Mouse (Mus musculus) brain, embryonic 18.5 days (tissue): Measurements from ENCODE around the gene Runx1.

Experiments
- DNase-seq: peaks from one replicate; pipeline ENCODE4 v3.0.0-alpha.2; 2012; ENCODE audit warnings: low read depth, low spot score

Runx1 gene

GRCm38 (mm10) chr16:92699531-92700397 is 126.2 kb downstream of the Runx1 start:
- DNase-seq = no peak

GRCm38 (mm10) chr16:92698612-92698998 is 127.3 kb downstream of the Runx1 start:
- no peak for DNase-seq

- no peak for DNase-seq
Observed at GRCm38 (mm10) chr16:92697737-92698611, 128.0 kb downstream of the Runx1 start.

DNA sequence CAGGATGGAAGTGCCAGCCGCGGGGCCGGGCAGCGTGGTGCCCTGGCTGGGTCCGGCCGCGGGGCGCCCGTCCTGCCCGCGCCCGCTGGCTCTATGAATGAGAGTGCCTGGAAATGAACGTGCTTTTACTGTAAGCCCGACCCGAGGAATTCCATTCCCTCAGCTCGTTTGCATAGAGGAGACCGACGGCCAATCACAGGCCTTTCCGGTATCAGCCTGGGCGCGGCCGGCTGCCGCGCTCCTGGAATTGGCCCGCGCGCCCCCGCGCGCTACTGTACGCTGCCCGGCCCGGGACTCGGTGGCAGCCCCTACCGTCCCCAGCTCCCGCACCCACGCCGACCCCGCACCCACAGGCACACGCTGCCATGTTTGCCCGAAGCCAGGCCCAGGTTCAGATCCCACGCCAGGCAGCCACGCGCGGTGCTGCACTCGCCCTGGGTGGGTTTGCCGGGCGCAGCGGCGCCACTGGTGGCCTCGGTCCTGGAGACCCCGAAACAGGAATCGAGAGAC is 128.7 kb downstream of the Runx1 start:
- no peak for DNase-seq

- DNase-seq = no peak
Observed at GRCm38 (mm10) chr16:92696411-92697015, 129.4 kb downstream of the Runx1 start.

GRCm38 (mm10) chr16:92695981-92696380 is 130.0 kb downstream of the Runx1 start:
- no peak for DNase-seq

DNA sequence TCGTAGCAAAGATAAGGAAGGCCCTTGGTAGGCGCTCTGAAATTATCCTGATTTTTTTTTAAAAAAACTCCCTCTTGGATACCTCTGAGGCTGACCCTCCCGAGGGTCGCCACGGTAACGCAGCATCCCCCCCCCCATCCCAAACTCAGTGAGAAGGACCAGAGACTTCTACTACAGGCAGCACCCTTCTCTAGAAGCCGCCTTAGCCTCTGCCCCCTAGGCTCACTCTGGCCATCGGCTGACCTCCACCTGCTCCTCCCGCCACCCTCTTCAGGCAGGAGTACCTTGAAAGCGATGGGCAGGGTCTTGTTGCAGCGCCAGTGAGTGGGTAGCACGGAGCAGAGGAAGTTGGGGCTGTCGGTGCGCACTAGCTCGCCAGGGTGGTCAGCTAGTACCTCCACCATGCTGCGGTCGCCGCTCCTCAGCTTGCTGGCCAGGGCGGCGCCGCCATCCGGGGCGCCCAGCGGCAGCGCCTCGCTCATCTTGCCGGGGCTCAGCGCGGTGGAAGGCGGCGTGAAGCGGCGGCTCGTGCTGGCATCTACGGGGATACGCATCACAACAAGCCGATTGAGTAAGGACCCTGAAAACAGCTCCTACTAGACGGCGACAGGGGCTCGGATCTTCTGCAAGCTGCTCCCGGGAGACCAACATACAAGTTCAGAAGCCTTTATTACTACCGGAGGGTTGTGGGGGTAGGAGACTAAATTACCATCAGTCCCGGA is 130.6 kb downstream of the Runx1 start:
- DNase-seq = no peak

GRCm38 (mm10) chr16:92694496-92695106 is 131.3 kb downstream of the Runx1 start:
- DNase-seq = no peak

- DNase-seq = no peak
Observed at GRCm38 (mm10) chr16:92690759-92691158, 135.2 kb downstream of the Runx1 start.

DNA sequence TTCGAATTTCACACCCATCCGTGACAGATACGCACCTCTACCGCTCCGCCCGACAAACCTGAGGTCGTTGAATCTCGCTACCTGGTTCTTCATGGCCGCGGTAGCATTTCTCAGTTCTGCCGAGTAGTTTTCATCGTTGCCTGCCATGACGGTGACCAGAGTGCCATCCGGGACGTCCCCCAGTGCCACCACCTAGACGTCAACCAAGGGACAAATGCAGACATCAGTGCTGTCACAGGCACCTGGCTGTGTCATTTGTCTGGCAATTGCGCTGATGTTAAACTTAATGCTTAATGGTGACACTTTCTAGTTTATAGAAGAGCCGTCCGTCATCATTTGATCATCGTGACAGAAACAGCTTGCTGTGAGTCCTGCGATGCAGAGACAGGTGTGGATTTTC is 137.0 kb downstream of the Runx1 start:
- no peak for DNase-seq

DNA sequence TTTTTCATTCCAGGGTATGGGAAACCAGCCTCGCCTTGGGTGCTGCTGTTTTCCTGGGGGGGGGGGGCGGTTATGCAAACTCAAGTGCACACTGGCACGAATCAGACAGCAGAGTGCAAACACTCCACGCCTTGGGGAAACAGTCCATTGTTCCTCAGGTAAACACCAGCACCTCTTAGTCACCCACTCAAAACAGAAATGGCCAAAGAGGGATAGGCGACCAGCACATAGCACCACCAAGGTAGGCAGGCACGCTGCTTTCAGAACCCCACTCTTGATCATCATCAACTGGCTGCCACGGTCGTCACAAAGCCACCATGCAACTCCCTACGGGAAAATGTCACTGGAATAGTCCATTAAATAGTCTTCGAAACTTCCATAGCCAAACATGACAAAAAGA is 139.0 kb downstream of the Runx1 start:
- DNase-seq = no peak

DNA sequence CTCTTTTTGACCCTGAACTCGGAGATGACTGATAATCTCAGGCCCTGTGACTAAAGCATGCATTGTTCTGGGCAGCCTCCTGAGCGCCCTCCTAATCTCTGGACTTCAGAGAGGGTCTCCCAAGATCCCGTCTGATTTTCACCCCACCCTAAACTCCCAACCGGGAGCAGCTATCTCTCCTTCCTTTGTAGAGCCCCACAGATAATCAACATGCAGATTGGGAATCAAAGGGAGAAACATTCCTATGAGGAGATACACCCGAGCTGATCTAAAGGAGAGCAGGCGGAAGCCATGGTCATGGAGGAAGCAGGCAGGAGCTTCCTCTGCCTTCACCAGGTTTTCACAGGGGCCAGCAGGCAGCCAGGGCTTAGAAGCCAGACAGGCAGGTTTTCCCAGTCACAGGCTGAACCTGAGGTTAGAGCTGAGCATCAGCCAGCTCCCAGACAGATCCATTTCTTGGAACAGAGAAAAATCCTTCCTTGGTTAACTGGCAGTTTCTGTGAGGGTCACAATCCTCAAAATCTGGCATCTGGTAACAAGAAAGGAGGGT is 140.1 kb downstream of the Runx1 start:
- no peak for DNase-seq

DNA sequence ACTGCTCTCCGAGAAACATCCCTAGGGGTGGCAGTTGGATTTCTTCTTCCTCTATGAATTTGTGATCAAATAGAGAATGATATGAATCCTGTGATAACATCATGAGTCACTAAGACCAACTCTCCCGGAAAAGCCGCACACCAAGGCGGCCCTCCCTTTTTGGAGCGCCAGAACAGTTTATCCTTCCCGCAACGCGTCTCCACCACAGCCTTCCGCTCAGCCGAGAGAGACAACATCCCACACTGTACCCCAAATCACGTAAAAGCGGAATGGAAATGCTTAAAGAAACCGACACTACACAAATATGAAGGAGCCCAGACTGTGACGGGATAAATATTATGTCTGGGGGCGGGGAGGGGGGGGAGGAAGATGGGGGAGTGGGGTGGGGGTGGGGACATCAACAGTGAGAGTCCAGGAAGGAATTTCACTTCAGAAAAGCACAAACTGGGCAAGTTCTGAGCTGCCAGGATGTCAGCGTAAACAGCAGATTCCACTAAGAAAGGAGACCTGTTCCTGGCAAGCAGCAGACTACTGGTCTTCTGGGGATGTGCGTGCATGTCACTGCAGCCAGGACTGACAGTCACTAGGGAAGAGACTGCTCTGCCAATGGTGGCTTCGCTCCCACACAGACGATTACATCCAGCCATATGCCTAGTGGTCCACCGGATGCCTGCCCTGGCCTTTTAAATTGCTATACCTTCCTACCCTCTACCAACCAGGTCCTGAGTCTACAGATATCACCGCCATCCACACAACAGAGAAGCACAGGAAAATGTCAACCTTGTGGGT is 141.3 kb downstream of the Runx1 start:
- DNase-seq = no peak

DNA sequence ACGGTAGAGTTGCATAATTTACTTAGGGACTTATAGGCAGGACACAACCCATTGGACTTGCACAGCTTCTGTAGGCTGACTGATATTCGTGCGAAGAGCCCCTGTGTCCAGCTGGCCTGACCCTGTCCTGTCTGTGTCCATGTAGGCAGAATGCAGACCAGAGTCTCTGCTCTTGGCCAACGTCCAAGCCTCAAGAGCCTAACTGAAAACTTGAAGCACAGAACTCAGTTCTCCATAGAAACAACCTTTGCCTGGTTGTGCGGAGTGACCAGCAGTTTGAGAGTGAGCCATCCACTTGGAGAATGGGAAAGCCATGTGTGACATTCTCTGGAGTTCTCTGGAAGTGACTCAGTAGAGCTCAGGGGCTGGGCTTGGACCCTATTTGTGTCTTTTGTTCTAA is 149.3 kb downstream of the Runx1 start:
- no peak for DNase-seq

DNA sequence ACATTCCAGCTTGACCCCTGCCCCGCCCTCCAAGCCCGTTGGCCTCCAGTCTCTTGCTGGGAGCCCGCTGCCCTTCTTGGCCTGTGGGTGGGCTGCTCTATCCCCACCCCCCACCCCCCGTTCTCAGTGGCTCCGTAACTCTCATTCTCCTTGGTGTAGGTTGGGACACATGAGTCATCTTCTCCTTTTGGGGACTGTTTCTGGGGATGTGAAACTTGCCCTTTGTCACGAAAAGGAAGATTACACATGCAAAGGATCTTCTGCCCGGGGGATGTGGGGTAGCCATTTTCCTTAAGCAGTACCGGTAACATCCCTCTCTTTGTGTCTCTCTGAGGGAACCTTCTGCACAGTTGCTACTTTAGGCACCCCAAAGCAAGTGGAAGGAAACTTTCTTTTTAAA is 150.3 kb downstream of the Runx1 start:
- DNase-seq = no peak

DNA sequence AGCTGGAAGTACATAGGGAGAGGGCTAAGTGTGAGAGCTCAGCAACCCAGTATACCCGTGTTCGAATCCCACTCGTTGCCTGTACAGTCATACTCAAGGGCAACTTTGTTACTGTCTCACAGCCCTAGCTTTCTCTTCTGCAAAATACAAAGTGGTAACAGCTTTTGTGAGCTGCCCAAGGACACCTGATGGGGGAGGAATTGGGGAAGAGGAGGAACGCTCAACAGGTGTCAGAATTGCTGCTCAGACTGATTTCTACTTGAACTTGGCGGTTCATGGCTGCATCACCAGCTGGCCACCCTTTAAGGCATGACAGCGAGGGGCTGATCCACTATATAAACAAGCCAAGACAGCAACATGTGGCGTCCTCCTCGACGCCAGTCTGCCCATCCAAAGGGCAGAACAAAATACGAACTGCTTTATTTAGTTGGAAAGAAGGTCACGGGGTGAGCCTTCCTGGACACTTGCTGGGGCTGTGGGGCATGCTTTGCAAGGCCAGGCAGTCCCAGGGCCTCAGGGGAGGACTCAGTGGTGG is 151.0 kb downstream of the Runx1 start:
- no peak for DNase-seq

DNA sequence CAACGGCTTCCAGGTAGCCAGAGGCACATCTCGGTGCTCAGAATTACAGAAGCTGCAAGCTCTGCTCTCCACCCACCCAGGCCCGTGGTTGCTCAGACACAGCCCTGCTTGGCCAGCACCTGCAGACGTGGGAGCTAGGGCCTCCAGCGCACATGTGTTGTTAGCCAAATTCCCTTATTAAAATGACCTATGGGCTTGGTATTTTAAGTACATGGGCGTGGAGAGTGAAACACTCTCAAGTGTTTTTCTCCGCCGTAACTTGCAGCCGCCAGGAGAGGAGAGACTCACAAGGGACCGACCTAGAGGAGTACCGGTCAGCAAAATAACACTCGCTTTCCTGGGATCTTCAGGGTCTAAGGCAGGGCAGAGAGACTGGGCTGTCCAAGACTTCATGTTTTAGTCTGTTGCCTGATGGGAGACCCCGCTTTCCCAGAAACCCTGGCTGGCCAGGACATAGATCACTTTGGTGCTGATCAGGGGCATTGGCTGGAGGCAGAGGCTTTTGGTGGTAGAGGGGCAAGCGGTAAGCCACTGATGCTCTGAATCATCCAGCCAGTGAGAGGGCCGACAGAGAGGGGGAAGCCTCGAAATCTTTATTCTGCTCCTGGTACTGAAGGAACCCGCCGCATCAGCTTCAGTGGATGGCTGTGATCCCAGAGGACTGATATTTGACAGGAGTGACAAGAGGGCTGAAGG is 151.7 kb downstream of the Runx1 start:
- no peak for DNase-seq

DNA sequence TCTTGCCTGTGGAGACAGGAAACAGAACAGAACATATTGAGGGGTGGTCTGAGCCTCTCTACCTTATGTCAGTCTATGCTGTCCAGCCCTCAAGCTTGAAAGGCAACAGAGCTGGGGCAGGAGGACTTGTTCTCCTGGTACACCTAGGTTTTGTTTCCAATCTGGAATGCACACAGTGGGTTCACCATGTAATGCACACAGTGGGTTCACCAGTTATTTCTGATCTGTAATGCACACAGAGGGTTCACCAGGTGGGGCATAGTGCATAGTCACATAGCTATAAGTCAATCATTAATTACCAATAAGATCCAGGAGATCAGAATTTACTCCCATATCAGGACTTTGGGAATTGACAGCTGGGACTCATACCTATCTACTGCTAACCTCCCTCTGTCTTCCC is 157.1 kb downstream of the Runx1 start:
- no peak for DNase-seq

DNA sequence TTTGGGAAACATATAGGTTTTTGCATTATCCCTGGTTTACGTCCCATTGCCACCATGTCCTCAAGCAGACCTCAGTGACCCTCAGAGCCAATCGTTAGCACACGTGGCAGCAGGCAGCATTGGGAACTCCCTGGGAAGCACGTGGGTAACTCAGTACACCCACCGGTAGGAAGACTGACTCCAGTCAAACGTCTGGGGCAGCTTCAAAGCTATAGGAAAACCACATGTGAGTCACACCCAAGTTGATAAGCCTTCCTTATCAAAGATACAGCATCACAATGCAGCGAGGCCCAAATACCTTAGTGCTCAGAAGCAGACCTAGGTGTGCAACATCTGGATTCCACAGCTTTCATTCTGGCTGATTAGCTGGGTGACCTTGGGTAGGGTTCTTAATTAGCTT is 164.2 kb downstream of the Runx1 start:
- DNase-seq = no peak
